Mouse (Mus musculus) embryo, embryonic 10.5 days (tissue): ENCODE results near the gene BC028528.
"Not testable (repeated sequence)": the region's sequence is repeated elsewhere in the genome, so short reads cannot be mapped to it uniquely, and the experiment has no call there.

Experiments used
- DNase-seq: peaks from one replicate; pipeline ENCODE4 v3.0.0-alpha.2; 2015; ENCODE audit warnings: low spot score

The BC028528 gene

DNA sequence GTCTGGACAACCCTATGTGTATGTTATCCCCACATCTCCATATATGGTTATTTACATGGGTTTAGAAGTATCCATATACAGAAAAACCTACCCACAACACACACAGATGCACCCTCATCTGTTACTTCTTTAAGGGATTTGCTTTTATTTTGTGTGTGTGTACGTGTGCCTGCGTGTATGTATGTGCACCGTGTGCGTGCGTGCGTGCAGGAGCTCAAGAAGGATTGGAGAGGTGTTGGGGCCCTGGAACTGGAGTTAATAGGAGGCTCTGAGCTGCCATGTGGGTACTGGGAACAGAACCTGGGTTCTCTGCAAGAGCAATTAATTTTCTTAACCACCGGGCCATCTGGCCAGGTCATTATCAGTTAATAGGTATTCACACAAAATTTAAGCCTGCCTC is 19.8 kb downstream of the BC028528 start:
- DNase-seq = no peak

- DNase-seq = peak; percentile 93
These were observed 20.4 kb downstream of the BC028528 start, which contains the start of gene Mrps21 for GRCm38 (mm10) chr3:95871392-95871867. TSS of gene Mrps21 (minus strand) at chr3:95871519.

- no peak for DNase-seq
These were observed 20.8 kb downstream of the BC028528 start for GRCm38 (mm10) chr3:95870976-95871375.

GRCm38 (mm10) chr3:95867408-95867807 is 24.4 kb downstream of the BC028528 start:
- no peak for DNase-seq

GRCm38 (mm10) chr3:95866071-95866470 is 25.7 kb downstream of the BC028528 start:
- no peak for DNase-seq

- no peak for DNase-seq
These were observed 26.2 kb downstream of the BC028528 start for GRCm38 (mm10) chr3:95865571-95865970.

DNA sequence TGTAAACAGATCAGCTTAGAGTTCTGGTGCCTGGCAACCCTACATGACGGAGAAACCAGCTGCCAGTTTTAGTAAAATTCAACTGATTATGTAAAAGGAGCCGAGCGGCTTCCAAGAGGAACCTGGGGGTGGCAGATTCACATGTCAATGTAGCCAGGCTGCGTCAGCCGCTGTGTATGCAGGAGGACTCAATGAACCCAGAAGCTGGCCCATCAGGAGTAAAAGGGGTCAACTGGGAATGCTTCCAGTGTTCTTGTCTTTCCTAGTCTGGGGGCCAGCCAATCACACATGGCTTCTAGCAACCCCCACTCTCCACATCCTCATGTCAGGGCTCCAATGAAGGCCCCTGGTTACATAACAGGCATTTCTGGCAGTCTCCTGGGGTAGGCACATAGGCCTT is 26.8 kb downstream of the BC028528 start:
- DNase-seq = no peak

DNA sequence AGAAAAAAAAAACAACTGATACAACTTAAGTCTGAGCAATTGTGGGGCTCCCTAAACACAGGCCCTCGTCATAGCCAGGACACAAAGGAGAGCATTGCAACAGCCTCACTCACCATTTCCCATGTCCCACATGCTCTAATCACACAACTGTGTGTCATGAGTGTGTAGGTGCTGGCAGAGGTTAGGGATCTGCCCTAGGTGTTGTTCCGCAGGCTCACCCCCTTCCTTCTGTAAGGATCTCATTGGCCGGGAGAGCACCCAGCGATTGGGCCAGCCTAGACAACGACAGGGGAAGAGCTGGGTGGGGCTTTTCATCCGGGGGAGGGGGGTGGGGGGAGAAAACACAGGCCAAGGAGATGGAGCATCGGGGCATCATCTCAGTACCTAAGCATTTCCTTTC is 28.2 kb downstream of the BC028528 start:
- DNase-seq = no peak

- peak; percentile 91 for DNase-seq
These were observed 30.0 kb downstream of the BC028528 start for GRCm38 (mm10) chr3:95861796-95862195.

DNA sequence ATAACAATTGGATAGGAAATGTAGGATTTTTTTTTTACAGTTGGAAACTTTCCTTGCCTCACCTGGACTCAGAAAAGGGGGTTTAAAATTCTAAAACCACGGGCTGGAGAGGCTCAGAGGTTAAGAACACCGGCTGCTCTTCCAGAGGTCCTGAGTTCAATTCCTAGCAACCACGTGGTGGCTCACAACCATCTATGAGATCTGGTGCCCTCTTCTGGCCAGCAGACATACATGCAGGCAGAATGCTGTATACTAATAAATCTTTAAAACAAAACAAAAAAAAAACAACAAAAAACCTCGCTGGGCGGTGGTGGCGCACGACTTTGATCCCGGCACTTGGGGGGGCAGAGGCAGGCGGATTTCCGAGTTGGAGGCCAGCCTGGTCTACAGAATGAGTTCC is 30.6 kb downstream of the BC028528 start:
- peak; percentile 8 for DNase-seq

DNA sequence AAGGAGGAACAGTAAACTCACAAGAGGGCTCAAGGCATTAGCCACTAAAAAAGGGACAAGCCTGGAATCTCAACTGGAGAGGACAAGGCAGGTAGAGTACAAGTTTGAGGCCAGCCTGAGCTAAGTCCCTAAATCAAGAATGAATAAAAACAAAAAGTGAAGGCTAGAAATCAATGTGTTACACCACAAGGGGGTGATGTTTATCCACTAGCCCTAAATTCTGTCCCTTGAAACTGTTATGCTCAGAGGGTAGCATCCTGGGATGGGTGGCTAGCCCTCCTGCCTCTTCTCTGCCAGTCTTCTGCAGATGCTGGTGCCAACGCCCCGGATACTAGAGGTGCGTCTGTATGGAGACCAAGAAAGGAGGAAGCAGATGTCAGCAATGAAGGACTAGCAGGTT is 31.5 kb downstream of the BC028528 start:
- DNase-seq = peak; percentile 26

GRCm38 (mm10) chr3:95858278-95858677 is 33.5 kb downstream of the BC028528 start:
- DNase-seq = not testable (repeated sequence)

- not testable (repeated sequence) for DNase-seq
These were observed 34.8 kb downstream of the BC028528 start for GRCm38 (mm10) chr3:95857050-95857449.

DNA sequence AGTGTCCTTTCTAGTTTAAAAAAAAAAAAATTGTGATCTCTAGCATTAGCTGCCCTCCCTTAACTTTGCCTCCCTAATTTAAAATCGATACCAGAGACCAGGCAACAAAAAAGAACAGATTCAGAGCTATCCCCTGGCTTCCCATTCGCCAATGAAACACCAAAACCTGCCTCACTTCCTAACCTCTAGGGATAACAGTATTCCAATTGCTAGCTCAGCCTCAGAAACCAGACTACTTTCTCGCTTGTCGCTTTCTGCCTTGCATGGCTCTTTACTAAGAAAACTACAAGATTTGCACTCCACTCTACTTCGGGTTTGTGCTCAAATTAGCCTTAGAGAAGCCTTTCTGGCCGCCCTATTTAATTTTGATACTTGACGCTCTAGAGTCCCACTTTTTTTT is 35.7 kb downstream of the BC028528 start:
- no peak for DNase-seq

DNA sequence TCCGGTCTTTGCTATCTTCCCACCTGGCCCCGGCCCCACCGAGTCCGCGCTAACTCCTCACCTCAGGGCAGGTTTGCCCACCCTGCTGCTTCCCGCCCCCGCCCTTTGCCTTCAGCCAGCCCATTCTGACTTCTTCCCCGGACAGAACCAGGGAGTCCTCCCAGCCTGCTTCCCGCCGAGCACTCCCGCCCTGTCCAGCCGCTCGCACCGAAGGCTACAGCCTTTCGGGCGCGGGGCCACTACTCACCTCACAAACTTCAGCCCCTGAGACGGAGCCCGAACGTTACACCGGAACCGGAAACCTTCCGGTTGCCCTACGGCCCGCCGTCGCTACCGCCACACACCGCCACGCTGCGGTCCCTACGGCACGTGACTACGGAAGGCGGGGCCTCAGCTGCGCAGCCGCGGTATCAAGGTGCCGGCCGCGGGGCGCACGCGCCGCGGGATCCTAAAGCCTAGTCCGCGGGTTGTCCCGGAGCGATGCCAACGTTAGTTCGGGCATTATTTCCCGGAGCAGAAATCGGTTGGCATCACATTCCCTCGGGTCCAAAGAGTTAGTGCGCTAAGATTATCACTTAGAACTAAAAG is 36.2 kb downstream of the BC028528 start, which contains the start of gene Prpf3:
Gene Prpf3, minus strand, starts transcription at position 384 of the 588 bp plus-strand sequence.
- DNase-seq = peak; percentile 96

GRCm38 (mm10) chr3:95851317-95851716 is 40.5 kb downstream of the BC028528 start:
- DNase-seq = no peak

GRCm38 (mm10) chr3:95850611-95851010 is 41.2 kb downstream of the BC028528 start:
- no peak for DNase-seq

DNA sequence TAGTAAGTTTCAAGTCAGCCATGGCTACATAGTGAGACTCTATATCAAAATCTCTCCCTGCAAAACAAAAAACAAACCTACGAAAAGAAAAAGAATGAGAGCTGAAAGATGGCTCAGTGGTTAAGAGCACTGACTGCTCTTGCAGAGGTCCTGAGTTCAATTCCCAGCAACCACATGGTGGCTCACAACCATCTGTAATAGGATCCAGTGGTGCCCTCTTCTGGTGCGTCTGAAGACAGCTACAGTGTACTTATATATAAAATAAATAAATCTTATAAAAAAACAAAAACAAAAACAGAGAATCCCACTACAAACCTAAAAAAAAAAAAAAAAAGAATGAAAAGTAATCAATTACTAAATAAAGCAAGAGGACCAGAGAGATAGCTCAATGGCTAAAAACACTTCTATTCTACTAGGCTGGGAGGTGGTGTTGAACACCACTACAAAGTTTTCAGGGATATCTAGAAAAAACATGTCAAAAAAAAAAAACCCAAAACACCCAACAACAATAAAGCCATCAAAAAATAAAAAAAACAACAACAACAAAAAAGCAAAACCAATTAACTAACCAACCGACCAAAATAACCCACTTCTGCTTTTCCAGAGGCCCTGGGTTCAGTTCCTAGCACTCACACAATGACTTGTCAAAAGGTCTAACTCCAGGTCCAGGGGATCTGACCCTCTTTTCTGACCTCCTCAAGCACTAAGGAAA is 49.1 kb downstream of the BC028528 start:
- DNase-seq = no peak

- no peak for DNase-seq
These were observed 52.6 kb downstream of the BC028528 start for GRCm38 (mm10) chr3:95839250-95839649.
